Mouse (Mus musculus) MN1 (cell line): ENCODE data around the gene Rnd3.

Experiments used
- DNase-seq: peaks from one replicate; pipeline ENCODE4 v3.0.0-alpha.2; 2016; ENCODE audit warnings: low spot score

Gene Rnd3

GRCm38 (mm10) chr2:51128090-51128489 is 20.8 kb downstream of the Rnd3 start:
- no peak for DNase-seq

GRCm38 (mm10) chr2:51110271-51110670 is 38.6 kb downstream of the Rnd3 start:
- DNase-seq, result no peak

- DNase-seq, result no peak
These were observed 40.3 kb downstream of the Rnd3 start for GRCm38 (mm10) chr2:51108631-51109030.

- no peak for DNase-seq
These were observed 47.7 kb downstream of the Rnd3 start for GRCm38 (mm10) chr2:51101187-51101586.

- DNase-seq, result no peak
These were observed 48.9 kb downstream of the Rnd3 start for GRCm38 (mm10) chr2:51099987-51100386.

- DNase-seq, result no peak
These were observed 49.7 kb downstream of the Rnd3 start for GRCm38 (mm10) chr2:51099240-51099639.

GRCm38 (mm10) chr2:51090688-51091087 is 58.2 kb downstream of the Rnd3 start:
- no peak for DNase-seq

- no peak for DNase-seq
These were observed 58.9 kb downstream of the Rnd3 start for GRCm38 (mm10) chr2:51090049-51090448.

GRCm38 (mm10) chr2:51088843-51089573 is 59.9 kb downstream of the Rnd3 start:
- DNase-seq, result no peak

GRCm38 (mm10) chr2:51088123-51088453 is 60.8 kb downstream of the Rnd3 start:
- no peak for DNase-seq

- DNase-seq, result no peak
These were observed 61.4 kb downstream of the Rnd3 start for GRCm38 (mm10) chr2:51087307-51088122.

- DNase-seq, result no peak
These were observed 63.8 kb downstream of the Rnd3 start for GRCm38 (mm10) chr2:51085155-51085554.

GRCm38 (mm10) chr2:51082714-51083351 is 66.1 kb downstream of the Rnd3 start:
- no peak for DNase-seq
